Mouse (Mus musculus) CH12.LX (cell line): ENCODE measurements at regions not wholly inside any gene's neighbourhood (a gene's known extent, or its start where the extent isn't known, plus 50 kb on each side); places are given as distances from the start of the nearest gene placed in this dataset.

Experiments used
- CTCF ChIP-seq, 2 experiments: IDR thresholded peaks in 1 of 2; conservative IDR thresholded peaks in 1 of 2; 2 replicates each; pipeline ENCODE4 v1.5.1; 2011 to 2012; ENCODE audit warnings: low read depth in 2 of 2, low read length in 2 of 2, improper control_type of control experiment in 1 of 2, inconsistent platforms in 1 of 2, mild to moderate bottlenecking in 1 of 2, moderate library complexity in 1 of 2
- E2F4 ChIP-seq: IDR thresholded peaks from 2 replicates; pipeline ENCODE4 v1.6.1; 2011; ENCODE audit warnings: low read depth, low read length, improper control_type of control experiment; ENCODE audit not compliant: insufficient replicate concordance
- ETS1 ChIP-seq: conservative IDR thresholded peaks from 2 replicates; pipeline ENCODE4 v1.6.1; 2012; ENCODE audit warnings: low read depth, mild to moderate bottlenecking, inconsistent platforms, low read length, improper control_type of control experiment, moderate library complexity
- GABPA ChIP-seq: IDR thresholded peaks from 2 replicates; pipeline ENCODE4 v1.6.1; 2012; ENCODE audit warnings: low read depth, low read length, improper control_type of control experiment, inconsistent platforms; ENCODE audit not compliant: insufficient replicate concordance
- JUN ChIP-seq: IDR thresholded peaks from 2 replicates; pipeline ENCODE4 v1.6.1; 2011; ENCODE audit warnings: low read depth, mild to moderate bottlenecking, low read length, improper control_type of control experiment, moderate library complexity; ENCODE audit not compliant: insufficient read depth
- JUND ChIP-seq: conservative IDR thresholded peaks from 2 replicates; pipeline ENCODE4 v1.6.1; 2011; ENCODE audit warnings: low read depth, low read length, improper control_type of control experiment
- POLR2A ChIP-seq: IDR thresholded peaks from 2 replicates; pipeline ENCODE4 v1.6.1; 2011; ENCODE audit warnings: low read depth, mild to moderate bottlenecking, improper control_type of control experiment, low read length
- RAD21 ChIP-seq: IDR thresholded peaks from 2 replicates; pipeline ENCODE4 v1.6.1; 2011; ENCODE audit warnings: low read depth, mild to moderate bottlenecking, low read length, improper control_type of control experiment, moderate library complexity

DNA sequence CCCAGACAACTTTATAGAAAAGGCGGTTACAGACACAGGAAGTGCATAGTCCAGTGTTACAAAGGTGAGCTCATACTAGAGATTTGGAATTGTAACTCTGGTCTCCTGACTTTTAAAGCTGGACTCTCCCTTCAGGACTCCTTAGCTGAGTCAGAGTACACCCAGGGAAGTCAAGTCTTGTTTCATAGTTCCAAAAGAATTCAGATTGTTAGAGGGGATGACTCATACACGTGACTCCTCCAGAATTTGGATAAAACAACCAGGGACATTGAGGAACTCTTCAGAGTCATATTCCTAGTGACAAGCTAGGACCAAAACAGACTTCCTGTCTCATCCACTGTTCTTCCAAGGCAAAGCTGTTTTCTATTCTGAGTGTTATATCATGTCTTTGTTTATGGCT, 132.8 kb upstream of the 1700056E22Rik start:
- no peak for TF ChIP-seq E2F4
- TF ChIP-seq JUND, result no peak
- TF ChIP-seq POLR2A, result no peak
- no peak for TF ChIP-seq RAD21
- TF ChIP-seq CTCF (conservative IDR thresholded peaks at IDR 0.05 in 1 of 2, IDR thresholded peaks at IDR 0.05 in 1 of 2; ENCODE audit: low read depth in 2 of 2, low read length in 2 of 2), result no peak
- TF ChIP-seq JUN, result no peak
- TF ChIP-seq ETS1, result no peak
- no peak for TF ChIP-seq GABPA
